Mouse (Mus musculus) erythroblast, embryonic 14.5 days (primary cell): ENCODE results near the gene Wwox.

Source experiments
- GATA1 ChIP-seq: IDR thresholded peaks from 2 replicates; pipeline ENCODE4 v1.6.1; 2012; ENCODE audit warnings: low read length, inconsistent platforms, mixed read lengths
- TAL1 ChIP-seq: IDR thresholded peaks from 3 replicates; pipeline ENCODE4 v1.6.1; 2012; ENCODE audit warnings: low read length, inconsistent platforms, mixed read lengths

- TF ChIP-seq TAL1 (no peak), GATA1 (no peak)
Measured at GRCm38 (mm10) chr8:114679386-114680098, 240.1 kb downstream of the Wwox start.
